Mouse (Mus musculus): ENCODE measurements at regions not wholly inside any gene's neighbourhood (a gene's known extent, or its start where the extent isn't known, plus 50 kb on each side); places are given as distances from the start of the nearest gene placed in this dataset.

GRCm38 (mm10) chr6:93045524-93045923, 102.2 kb upstream of the Adamts9 start:
- Histone ChIP-seq H3K4me3 (replicated peaks; ENCODE audit: low read length) (no peak overlapping the region), H3K4me1 (replicated peaks; ENCODE audit: low read depth, low read length) (0 out of 2 replicates have a peak, but pooled peaks cover 3% of the 10 kb centered on the region), H3K36me3 (ENCODE audit: insufficient read depth, low read length) (no peaks in the 10 kb centered on the region), H3K27me3 (ENCODE audit: insufficient read depth, low read length) (no peaks in the 10 kb centered on the region), H3K9me3 (ENCODE audit: low read length) (no peaks in the 10 kb centered on the region)
- TF ChIP-seq POU5F1 (IDR thresholded peaks at IDR 0.05; ENCODE audit: borderline replicate concordance, low read length) (no peak), NANOG (IDR thresholded peaks at IDR 0.05; ENCODE audit: borderline replicate concordance, low read length) (peak; percentile 49; the same call in 1 of the 2 replicates)

DNA sequence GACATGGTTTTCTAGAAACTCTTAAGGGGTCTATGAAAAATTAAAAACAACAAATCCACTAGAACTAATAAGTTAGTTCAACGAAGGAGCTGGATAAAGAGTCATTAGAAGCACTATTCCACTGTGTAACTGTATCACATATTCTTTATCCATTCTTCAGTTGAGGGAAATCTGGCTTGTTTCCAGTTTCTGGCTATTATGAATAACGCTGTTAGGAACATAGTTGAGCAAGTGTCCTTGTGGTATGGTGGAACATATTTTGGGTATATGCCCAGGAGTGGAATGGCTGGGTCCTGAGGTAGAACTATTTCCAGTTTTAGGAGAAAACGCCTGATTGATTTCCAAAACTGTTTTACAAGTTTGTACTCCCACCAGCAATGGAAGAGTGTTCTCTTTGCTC, 97.7 kb upstream of the Adamts9 start:
- no peak for TF ChIP-seq CTCF (conservative IDR thresholded peaks at IDR 0.05; ENCODE audit: low read length)
- TF ChIP-seq POU5F1 (IDR thresholded peaks at IDR 0.05; ENCODE audit: borderline replicate concordance, low read length): no peak
- TF ChIP-seq NANOG (IDR thresholded peaks at IDR 0.05; ENCODE audit: borderline replicate concordance, low read length): no peak
- Histone ChIP-seq H3K4me3 (replicated peaks; ENCODE audit: low read length) (no peak overlapping the region), H3K9me3 (ENCODE audit: low read length) (no peaks in the 10 kb centered on the region), H3K27me3 (ENCODE audit: insufficient read depth, low read length) (no peaks in the 10 kb centered on the region), H3K4me1 (replicated peaks; ENCODE audit: low read depth, low read length) (0 out of 2 replicates have a peak, but pooled peaks cover 3% of the 10 kb centered on the region), H3K36me3 (ENCODE audit: insufficient read depth, low read length) (no peaks in the 10 kb centered on the region)

GRCm38 (mm10) chr6:93031812-93032330, 88.6 kb upstream of the Adamts9 start:
- 0 out of 2 replicates have a peak, but pooled peaks cover 3% of the 10 kb centered on the region for H3K9me3 ChIP-seq (ENCODE audit: low read length)
- no peaks in the 10 kb centered on the region for H3K27me3 ChIP-seq (ENCODE audit: insufficient read depth, low read length)
- H3K36me3 ChIP-seq (ENCODE audit: insufficient read depth, low read length): no peaks in the 10 kb centered on the region
- TF ChIP-seq CTCF (conservative IDR thresholded peaks at IDR 0.05; ENCODE audit: low read length): no peak
- no peak for TF ChIP-seq NANOG (IDR thresholded peaks at IDR 0.05; ENCODE audit: borderline replicate concordance, low read length)
- no peak for TF ChIP-seq POU5F1 (IDR thresholded peaks at IDR 0.05; ENCODE audit: borderline replicate concordance, low read length)
- H3K4me1 ChIP-seq (replicated peaks; ENCODE audit: low read depth, low read length): peaks cover 4% of the 10 kb centered on the region; the same call in 1 of the 2 replicates
- no peak overlapping the region for H3K4me3 ChIP-seq (replicated peaks; ENCODE audit: low read length)

GRCm38 (mm10) chr6:93026068-93027022, 83.1 kb upstream of the Adamts9 start:
- no peaks in the 10 kb centered on the region for H3K36me3 ChIP-seq (ENCODE audit: insufficient read depth, low read length)
- no peak for TF ChIP-seq NANOG (IDR thresholded peaks at IDR 0.05; ENCODE audit: borderline replicate concordance, low read length)
- no peak for TF ChIP-seq POU5F1 (IDR thresholded peaks at IDR 0.05; ENCODE audit: borderline replicate concordance, low read length)
- TF ChIP-seq CTCF (conservative IDR thresholded peaks at IDR 0.05; ENCODE audit: low read length): no peak
- H3K4me3 ChIP-seq (replicated peaks; ENCODE audit: low read length): no peak overlapping the region
- H3K9me3 ChIP-seq (ENCODE audit: low read length): no peaks in the 10 kb centered on the region
- no peaks in the 10 kb centered on the region for H3K27me3 ChIP-seq (ENCODE audit: insufficient read depth, low read length)
- no peaks in the 10 kb centered on the region for H3K4me1 ChIP-seq (replicated peaks; ENCODE audit: low read depth, low read length)

DNA sequence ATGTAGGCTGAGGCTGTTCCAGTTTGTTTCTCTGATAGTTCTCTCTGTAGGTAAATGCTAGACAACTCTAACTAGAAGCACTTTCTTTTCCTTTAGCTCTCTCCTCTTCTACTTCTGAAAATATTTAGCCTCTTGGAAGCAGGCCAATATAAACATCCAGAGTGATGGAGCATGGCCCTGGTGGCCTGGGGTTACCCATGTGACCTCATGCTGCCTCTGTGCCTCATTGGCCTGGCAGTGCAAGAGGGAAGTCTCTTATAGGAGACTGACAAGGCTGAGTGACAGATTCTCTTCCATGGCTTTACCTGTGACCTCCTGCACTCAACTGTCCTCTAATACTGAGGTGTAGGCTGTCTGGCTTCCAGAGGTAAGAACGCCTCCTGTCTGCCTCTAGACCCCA, 71.2 kb upstream of the Adamts9 start:
- Histone ChIP-seq H3K36me3 (ENCODE audit: insufficient read depth, low read length) (no peaks in the 10 kb centered on the region), H3K4me3 (replicated peaks; ENCODE audit: low read length) (no peak overlapping the region), H3K27me3 (ENCODE audit: insufficient read depth, low read length) (no peaks in the 10 kb centered on the region), H3K4me1 (replicated peaks; ENCODE audit: low read depth, low read length) (no peaks in the 10 kb centered on the region), H3K9me3 (ENCODE audit: low read length) (no peaks in the 10 kb centered on the region)
- no peak for TF ChIP-seq CTCF (conservative IDR thresholded peaks at IDR 0.05; ENCODE audit: low read length)

GRCm38 (mm10) chr6:93011906-93012305, 68.6 kb upstream of the Adamts9 start:
- H3K27me3 ChIP-seq (ENCODE audit: insufficient read depth, low read length): no peaks in the 10 kb centered on the region
- no peak for TF ChIP-seq CTCF (conservative IDR thresholded peaks at IDR 0.05; ENCODE audit: low read length)
- no peak for TF ChIP-seq POU5F1 (IDR thresholded peaks at IDR 0.05; ENCODE audit: borderline replicate concordance, low read length)
- no peak for TF ChIP-seq NANOG (IDR thresholded peaks at IDR 0.05; ENCODE audit: borderline replicate concordance, low read length)
- H3K4me3 ChIP-seq (replicated peaks; ENCODE audit: low read length): no peak overlapping the region
- H3K36me3 ChIP-seq (ENCODE audit: insufficient read depth, low read length): no peaks in the 10 kb centered on the region
- H3K9me3 ChIP-seq (ENCODE audit: low read length): no peaks in the 10 kb centered on the region
- no peaks in the 10 kb centered on the region for H3K4me1 ChIP-seq (replicated peaks; ENCODE audit: low read depth, low read length)

- H3K4me1 ChIP-seq (replicated peaks; ENCODE audit: low read depth, low read length): no peaks in the 10 kb centered on the region
- no peaks in the 10 kb centered on the region for H3K36me3 ChIP-seq (ENCODE audit: insufficient read depth, low read length)
- TF ChIP-seq CTCF (conservative IDR thresholded peaks at IDR 0.05; ENCODE audit: low read length) (no peak), NANOG (IDR thresholded peaks at IDR 0.05; ENCODE audit: borderline replicate concordance, low read length) (no peak), POU5F1 (IDR thresholded peaks at IDR 0.05; ENCODE audit: borderline replicate concordance, low read length) (no peak)
- H3K27me3 ChIP-seq (ENCODE audit: insufficient read depth, low read length): no peaks in the 10 kb centered on the region
- H3K9me3 ChIP-seq (ENCODE audit: low read length): no peaks in the 10 kb centered on the region
- H3K4me3 ChIP-seq (replicated peaks; ENCODE audit: low read length): no peak overlapping the region
These were observed 61.4 kb upstream of the Adamts9 start for GRCm38 (mm10) chr6:93004587-93005240.

DNA sequence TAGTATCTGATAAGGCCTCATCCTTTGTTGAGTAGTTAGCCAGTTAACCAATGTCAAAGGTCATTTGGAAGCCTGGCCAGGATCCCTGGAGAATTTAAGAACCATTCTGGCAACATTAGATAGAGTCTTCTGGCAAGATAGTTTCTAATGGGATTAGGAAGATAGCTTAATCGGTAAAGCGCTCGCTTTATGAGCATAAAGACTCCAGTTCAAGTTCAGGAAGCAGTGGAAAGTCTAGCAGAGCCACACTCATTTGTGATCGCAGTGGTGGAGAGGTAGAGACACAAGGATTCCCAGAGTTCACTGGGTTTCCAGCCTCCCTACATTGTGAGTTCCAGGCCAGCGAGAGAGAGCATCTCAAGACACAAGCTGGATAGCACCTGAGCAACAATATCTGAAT, 60.5 kb upstream of the Adamts9 start:
- Histone ChIP-seq H3K27me3 (ENCODE audit: insufficient read depth, low read length) (no peaks in the 10 kb centered on the region), H3K9me3 (ENCODE audit: low read length) (no peaks in the 10 kb centered on the region), H3K4me1 (replicated peaks; ENCODE audit: low read depth, low read length) (no peaks in the 10 kb centered on the region), H3K4me3 (replicated peaks; ENCODE audit: low read length) (no peak overlapping the region), H3K36me3 (ENCODE audit: insufficient read depth, low read length) (no peaks in the 10 kb centered on the region)
- no peak for TF ChIP-seq CTCF (conservative IDR thresholded peaks at IDR 0.05; ENCODE audit: low read length)
- no peak for TF ChIP-seq POU5F1 (IDR thresholded peaks at IDR 0.05; ENCODE audit: borderline replicate concordance, low read length)
- no peak for TF ChIP-seq NANOG (IDR thresholded peaks at IDR 0.05; ENCODE audit: borderline replicate concordance, low read length)
